Mouse (Mus musculus) kidney, adult 2 months (tissue): ENCODE measurements around the gene Gdf11.

ENCODE experiments used
- CTCF ChIP-seq: fragments of 200-500 bp; conservative IDR thresholded peaks from 2 replicates; pipeline ENCODE4 v1.5.1; 2011; ENCODE audit warnings: low read depth, mild to moderate bottlenecking, control low read depth, low read length, moderate library complexity, mixed read lengths; ENCODE audit not compliant: insufficient read depth, insufficient read length
- POLR2A ChIP-seq: fragments of 200-500 bp; IDR thresholded peaks from one replicate; pipeline ENCODE4 v1.6.1; 2011; ENCODE audit warnings: low read depth, low read length, control low read depth

DNA sequence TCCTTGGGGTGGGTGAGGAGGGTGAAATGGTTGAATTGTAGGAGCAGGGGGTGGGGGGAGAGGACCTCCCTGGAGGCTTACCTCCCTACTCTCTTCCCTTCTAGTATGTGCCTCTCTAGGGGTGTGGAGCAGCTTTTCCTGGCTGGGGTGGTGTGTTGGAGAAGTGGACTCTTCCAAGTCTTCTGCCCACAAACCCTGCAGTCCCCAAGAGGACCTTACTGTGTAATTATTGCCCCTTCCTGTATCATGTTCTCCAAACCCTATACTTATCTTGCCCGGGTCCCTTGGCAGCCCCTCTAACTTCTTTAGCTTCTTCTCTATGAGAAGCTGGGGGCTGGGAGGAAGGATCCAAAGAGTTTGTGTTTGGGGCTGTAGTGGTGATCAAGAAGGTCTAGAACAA lies 5.3 kb upstream of the Gdf11 start:
- TF ChIP-seq CTCF (no peak), POLR2A (no peak)
